Mouse (Mus musculus): ENCODE results near the gene Gm3047. TPM values are rescaled to one million over a fixed set of nuclear protein-coding genes. Genes with fewer than 3 reads are reported as not detected.
"Not testable (repeated sequence)": the region's sequence is repeated elsewhere in the genome, so short reads cannot be mapped to it uniquely, and the experiment has no call there.

Gm3047 gene
- polyA plus RNA-seq (2015; fragmentation: Nextera tagmentation; extraction: Ambion mirVana): not detected in 2 replicates

DNA sequence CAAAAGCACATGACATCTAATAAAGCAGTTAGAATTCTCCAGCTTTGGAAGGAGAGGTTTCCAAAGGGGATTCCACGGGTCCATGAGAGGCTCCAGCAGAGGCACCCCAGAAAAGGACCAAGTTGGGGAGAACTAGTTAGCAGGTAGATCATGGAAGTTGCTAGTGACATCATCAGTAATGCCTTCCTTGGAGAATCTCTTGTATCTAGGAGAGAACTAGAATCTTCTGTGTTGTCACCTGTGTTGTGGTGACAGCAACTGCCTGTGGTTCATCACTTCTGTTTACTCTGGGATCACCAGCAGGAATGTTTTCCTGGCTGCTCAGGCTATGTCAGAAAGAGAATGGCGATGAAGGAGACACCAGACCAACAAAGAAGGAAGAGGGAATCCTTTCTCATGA is at the start of gene Gm3047:
Gene Gm3047, plus strand, starts transcription at position 301 of the 400 bp plus-strand sequence.
- not testable (repeated sequence) for H3K4me1 ChIP-seq; H3K27ac ChIP-seq; H3K36me3 ChIP-seq; H3K4me3 ChIP-seq (replicated peaks); H3K27me3 ChIP-seq; H3K9me3 ChIP-seq (replicated peaks); H3K4me2 ChIP-seq; ATAC-seq (replicated peaks; ENCODE audit: low FRiP score); H3K9ac ChIP-seq
- WGBS: no CpG with 5 or more reads among the region's 2 CpGs

Other genes with a start within 250 kb of the Gm3047 start
- not detected in 2 replicates for gene Gm3149, start 238.1 kb upstream of the Gm3047 start, polyA plus RNA-seq (2015; fragmentation: Nextera tagmentation; extraction: Ambion mirVana)
- 0.10 TPM in 1 of 2 replicates, not detected in the other for gene 2610042L04Rik, start 220.6 kb upstream of the Gm3047 start, polyA plus RNA-seq (2015; fragmentation: Nextera tagmentation; extraction: Ambion mirVana)
- not detected in 2 replicates for gene Gm3159, start 157.9 kb upstream of the Gm3047 start, polyA plus RNA-seq (2015; fragmentation: Nextera tagmentation; extraction: Ambion mirVana)
- gene Gm3164, start 140.0 kb upstream of the Gm3047 start, polyA plus RNA-seq (2015; fragmentation: Nextera tagmentation; extraction: Ambion mirVana): 0.17 and 0.19 TPM in 2 replicates
- not detected in 2 replicates for gene Gm3173, start 124.4 kb upstream of the Gm3047 start, polyA plus RNA-seq (2015; fragmentation: Nextera tagmentation; extraction: Ambion mirVana)
- not detected in 2 replicates for gene Gm3182, start 73.7 kb upstream of the Gm3047 start, polyA plus RNA-seq (2015; fragmentation: Nextera tagmentation; extraction: Ambion mirVana)
- gene Gm8159, start 76.9 kb downstream of the Gm3047 start, polyA plus RNA-seq (2015; fragmentation: Nextera tagmentation; extraction: Ambion mirVana): not detected in 2 replicates
- gene Gm3239, start 108.8 kb downstream of the Gm3047 start, polyA plus RNA-seq (2015; fragmentation: Nextera tagmentation; extraction: Ambion mirVana): 0.17 TPM in 1 of 2 replicates, not detected in the other
- not detected in 2 replicates for gene Gm7876, start 153.8 kb downstream of the Gm3047 start, polyA plus RNA-seq (2015; fragmentation: Nextera tagmentation; extraction: Ambion mirVana)
- 0.08 and 0.25 TPM in 2 replicates for gene Gm3252, start 171.4 kb downstream of the Gm3047 start, polyA plus RNA-seq (2015; fragmentation: Nextera tagmentation; extraction: Ambion mirVana)
- not detected in 2 replicates for gene Gm9602, start 220.9 kb downstream of the Gm3047 start, polyA plus RNA-seq (2015; fragmentation: Nextera tagmentation; extraction: Ambion mirVana)